Mouse (Mus musculus) thymus, postnatal 10 days (tissue): ENCODE measurements at regions not wholly inside any gene's neighbourhood (a gene's known extent, or its start where the extent isn't known, plus 50 kb on each side); places are given as distances from the start of the nearest gene placed in this dataset.
A peak's percentile ranks its signal among the peaks of the same experiment; 100 is the strongest.

ENCODE experiments used
- DNase-seq, 2 experiments: peaks; one replicate each; pipeline ENCODE4 v3.0.0; 2021; ENCODE audit warnings: low spot score in 2 of 2

GRCm38 (mm10) chr13:73405720-73406629 lies 61.0 kb upstream of the Lpcat1 start:
- peak in 1 of 2 experiments; percentile 12 for DNase-seq

- DNase-seq, result no peak
These were observed 66.1 kb upstream of the Lpcat1 start for GRCm38 (mm10) chr13:73400921-73401320.

- DNase-seq, result no peak
These were observed 68.7 kb upstream of the Ndufs6 start for GRCm38 (mm10) chr13:73397033-73397432.

- DNase-seq, result no peak
These were observed 67.5 kb upstream of the Ndufs6 start for GRCm38 (mm10) chr13:73395856-73396255.

- no peak for DNase-seq
These were observed 60.7 kb upstream of the Ndufs6 start for GRCm38 (mm10) chr13:73389051-73389450.

GRCm38 (mm10) chr13:73383585-73383984 lies 55.2 kb upstream of the Ndufs6 start:
- DNase-seq, result peak in 1 of 2 experiments; percentile 58
